Mouse (Mus musculus) lung, adult 18-20 months (tissue): ENCODE data around the gene Ahnak2.

ENCODE experiments used
- DNase-seq, 2 experiments: peaks; one replicate each; pipeline ENCODE4 v3.0.0; 2022; ENCODE audit warnings: mixed read lengths in 2 of 2

Gene Ahnak2

DNA sequence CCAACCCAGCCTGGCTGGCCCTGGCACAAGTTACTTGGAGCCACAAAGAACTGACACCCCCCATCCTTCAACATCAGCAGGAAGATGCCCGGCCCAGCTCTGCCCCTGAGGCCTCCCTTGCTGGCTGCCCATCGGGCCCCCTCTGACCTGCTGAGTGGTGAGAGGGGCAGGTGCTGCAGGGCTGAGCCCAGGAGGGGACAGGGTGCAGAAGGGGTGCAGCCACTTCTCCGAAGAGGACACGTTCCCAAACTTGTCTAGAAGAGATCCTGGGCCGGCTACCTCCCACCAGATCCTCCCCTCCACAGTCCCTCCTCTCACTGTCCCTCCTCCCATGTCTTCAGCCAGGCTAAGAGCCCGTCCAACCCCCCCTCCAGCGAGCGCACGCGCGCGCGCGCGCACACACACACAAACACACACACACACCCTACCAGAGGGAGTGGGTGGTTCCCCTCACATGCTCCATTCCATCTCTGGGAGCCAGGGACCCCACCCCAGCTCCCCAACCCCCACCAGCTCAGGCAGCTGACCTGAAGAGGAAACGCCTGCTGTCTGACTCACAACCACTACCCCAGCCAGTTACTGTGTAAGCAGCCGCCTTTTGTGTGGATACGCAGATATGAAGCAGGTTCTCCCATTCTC, 6.9 kb downstream of the Ahnak2 start:
- peak; percentile 67 to 69 for DNase-seq

DNA sequence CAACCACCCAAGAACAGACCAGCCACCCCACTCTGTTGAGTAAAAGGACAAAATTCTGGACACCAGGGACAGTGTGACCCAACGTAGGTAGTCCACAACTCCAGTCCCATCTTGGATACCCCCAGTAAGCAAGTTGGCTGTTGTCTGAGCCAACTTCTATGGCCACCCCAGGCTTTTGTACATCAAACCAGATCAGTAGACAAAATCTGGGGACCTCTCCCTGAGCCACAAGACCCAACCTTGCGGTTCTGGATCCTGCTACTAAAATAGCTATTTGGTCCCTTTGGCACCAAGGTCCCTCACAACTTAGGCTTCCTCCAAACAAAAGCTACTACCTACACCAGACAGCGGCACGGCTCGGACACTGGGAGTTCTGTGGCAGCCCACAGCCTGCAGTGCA, 7.5 kb downstream of the Ahnak2 start:
- DNase-seq = no peak

DNA sequence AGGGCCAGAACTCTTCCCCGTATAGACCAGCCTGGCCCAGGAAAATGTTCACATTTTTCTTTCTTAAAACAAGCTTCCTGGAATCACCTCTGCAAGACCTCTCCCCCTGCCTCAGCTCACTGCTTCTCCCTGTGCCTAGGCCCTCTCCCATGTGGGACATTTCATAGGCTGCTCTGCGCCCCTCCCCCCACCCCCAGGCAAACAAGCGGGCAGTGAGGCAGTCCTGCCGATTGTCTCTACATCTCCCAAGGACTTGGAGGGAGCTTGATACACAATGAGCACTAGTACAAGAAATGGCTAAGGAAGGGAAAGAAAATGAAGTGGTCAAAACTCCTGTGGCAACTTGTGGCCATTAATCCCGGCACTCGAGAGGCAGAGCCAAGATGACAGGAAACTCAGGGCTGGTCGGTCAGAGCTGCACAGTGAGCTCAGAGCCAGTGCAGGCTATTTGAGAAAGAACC, 8.1 kb downstream of the Ahnak2 start:
- no peak for DNase-seq

DNA sequence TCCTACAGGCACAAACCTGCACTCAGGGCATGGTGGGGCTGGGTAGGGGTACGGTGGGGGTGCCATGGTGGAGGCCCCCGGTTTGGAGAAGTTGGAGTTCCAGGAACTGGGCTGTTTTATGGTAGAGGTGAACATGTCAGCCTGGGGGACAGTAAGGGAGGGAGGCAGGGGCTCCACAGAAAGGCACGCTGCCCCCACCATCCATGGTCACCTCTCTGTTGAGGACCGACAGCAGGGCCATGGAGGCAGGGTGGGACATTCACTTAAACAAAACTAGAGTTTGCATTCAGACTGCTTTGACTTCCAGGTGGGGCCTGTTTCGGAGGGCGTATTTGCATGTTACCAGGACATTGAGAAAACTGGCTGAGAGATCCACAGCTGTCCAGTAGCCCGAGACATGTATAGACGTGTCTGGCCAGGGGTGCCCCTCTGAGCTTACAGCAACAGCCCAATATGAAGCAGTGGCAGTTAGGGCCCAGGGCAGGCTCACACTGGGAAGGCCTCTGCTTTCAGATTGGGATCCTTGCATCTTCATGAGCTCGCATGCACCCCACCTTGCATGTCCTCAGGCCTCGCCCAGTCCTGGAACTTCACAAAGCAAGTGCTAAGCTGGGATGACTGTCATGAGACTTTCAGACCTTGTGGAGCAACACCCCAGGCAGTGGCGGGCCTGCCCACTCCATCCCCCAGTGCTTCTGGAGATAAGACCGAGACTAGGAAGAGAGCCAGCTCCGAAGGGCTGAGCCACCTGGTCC, 8.7 kb downstream of the Ahnak2 start:
- DNase-seq = peak; percentile 75 to 77

DNA sequence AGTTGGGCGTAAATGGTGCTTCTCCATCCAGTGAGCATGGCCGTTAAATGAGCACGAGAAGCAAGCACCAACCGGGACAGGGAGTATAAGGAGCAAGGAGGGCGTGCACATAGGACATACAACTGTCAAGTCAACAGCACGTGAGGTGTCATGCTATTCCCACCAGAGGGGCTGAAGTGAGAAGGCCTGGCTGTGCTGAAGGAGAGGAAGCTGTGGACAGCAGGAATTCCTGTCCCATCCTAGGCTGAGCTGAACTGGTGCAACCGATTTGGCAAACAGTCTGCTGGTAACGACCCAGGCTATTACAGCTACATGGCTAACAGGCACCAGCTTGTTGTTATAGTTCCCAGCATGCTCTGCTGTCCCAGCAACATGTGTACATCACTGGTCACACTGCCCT, 11.4 kb downstream of the Ahnak2 start:
- DNase-seq = no peak

DNA sequence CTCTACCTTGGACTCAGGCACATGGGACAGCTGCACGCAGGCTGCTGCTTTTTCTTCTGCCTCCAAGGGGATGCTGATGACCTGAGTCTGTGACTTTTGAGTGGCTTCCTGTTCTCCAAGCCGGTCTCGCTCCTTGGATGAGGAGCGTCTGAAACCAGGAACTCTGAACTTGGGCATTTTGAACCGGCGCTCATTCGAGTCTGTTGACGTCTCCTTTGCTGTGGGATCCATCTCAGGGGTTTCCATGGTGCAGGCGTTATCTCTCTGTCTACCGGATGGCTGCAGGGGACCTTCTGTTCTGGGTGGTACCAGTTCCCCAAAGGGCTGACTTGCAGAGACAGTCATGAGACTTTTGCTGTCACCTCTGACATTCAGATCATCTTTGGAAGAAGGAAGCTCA, 28.0 kb downstream of the Ahnak2 start:
- peak in 1 of 2 experiments; percentile 1 for DNase-seq

DNA sequence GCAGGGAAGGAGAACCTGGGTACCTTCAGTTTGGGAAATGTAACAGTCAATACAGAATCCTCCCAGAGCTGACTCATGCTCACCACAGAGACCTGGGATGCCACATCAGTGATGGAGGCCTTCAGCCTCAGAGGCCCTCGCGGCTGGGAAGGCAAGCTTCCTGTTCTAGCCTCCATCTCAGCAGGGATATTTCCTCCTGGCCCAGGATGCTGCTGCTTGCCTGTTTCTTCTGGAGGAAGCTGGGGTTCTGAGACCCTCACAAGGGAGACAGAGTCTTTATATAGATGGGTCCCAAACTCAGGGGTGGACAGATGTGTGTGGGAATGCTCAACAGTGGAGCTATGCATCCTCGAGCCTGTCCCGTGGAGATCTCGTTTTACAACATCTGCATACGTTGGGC, 28.4 kb downstream of the Ahnak2 start:
- DNase-seq = no peak

DNA sequence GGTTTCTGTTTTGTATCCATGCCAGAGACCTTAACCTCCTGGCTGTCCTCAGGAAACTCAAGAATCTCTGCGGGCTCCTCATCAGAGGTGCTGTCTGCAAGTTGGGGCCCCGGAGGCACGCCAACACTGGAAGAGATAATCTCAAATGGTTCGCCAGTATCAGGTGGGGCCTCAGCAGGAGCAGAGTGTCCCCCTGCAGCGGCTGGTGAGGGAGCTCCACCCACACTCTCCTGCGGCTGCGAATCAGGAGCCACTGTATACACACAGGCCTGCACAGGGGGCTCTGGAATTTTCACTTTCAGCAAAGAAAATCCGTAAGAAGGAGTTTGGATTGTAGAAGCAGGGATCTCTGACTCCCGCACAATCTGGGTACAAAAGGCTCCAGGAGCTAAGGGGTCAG, 29.1 kb downstream of the Ahnak2 start:
- peak in 1 of 2 experiments; percentile 1 for DNase-seq

DNA sequence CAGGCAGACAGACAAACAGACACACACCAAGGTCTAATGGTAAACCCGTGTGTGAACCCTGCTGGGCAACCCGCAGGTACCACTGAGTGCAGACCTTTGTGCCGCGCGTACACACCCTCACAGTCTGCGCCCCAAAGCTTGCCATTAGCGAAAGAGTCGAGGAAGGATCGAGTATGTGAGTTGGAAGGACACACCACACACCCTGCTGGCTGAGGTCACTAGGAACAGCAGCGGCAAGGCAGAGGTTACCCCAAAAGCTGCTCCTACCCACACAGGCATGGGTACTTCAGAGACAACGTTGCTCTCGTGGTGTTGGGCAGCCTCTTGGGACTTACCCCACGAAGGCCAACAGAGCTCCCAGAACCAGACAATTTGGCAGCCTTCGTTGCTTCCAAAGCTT, 30.2 kb downstream of the Ahnak2 start:
- peak in 1 of 2 experiments; percentile 2 for DNase-seq

DNA sequence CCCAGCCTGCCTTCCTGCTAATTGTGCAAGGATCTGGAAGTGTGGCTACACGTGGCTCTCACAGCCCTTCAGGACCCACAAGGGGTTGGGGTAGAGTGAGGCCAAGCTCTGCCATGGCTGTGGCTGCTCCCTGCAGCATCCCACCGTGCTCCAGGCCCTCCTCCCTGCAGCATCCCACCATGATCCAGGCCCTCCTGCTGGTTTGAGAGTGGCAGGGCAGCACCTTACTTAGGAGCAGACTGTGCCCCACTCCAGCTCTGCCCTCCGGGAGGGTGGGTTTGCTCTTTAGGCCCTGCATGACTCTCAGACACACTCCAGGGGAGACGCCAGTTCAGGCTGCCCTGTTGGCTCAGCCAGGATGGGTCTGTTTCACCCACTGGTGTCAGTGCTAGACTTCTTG, 32.1 kb downstream of the Ahnak2 start:
- no peak for DNase-seq

DNA sequence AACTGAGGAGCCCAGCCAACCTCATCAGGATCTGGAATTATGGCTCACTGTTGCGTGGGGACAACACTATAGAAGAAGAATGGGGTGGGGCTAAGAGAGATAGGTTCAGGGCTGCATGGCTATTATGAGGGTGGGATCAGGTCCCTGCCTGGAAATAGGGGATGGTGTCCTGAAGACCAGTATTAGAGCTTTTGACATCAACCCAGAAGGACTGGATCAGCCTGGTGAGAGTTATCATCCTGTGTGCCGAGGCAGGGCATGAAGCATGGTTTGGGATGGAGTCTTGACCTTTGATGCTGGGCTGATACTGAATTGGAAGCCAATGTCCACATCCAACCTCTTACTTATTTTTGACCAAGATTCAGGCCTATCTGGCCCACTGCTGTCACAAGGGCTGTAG, 32.7 kb downstream of the Ahnak2 start:
- peak in 1 of 2 experiments; percentile 2 for DNase-seq

DNA sequence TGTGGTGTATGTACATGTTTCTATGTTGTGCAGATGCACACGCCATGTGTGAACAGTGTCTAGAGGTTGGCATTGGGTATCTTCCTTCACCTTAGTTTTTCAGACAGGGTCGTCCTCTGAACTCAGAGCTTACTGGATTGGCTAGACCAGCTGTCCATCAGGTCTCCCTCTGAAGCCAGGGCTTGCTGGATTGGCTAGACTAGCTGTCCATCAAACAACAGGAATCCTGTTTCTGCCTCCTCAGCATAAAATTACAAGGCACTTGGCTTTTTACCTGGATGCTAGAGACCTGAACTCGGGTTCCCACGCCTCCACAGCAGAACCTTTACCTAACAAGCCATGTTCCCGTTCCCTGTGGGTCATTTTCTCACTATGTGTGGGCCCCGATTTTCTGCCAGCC, 33.4 kb downstream of the Ahnak2 start:
- DNase-seq = peak in 1 of 2 experiments; percentile 2

DNA sequence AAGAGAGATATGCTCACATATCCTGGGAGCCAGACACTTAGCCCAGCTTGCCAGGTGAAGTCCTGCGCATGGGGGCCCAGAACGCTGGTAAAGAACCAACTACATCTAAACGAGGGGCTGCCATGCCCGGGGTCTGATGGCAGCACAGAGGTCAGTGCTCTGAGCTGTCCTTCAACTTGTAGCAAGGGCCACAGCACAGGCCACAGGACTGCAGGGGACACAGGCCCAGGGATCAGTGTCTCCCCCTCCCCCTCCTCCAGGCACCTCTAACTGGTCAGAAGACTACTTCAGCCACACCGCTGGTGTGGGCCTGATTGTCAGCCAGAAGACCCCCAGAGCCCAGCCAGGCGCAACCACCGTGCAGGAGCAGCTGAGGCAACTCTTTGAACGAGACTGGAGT, 34.3 kb downstream of the Ahnak2 start:
- peak in 1 of 2 experiments; percentile 3 for DNase-seq

DNA sequence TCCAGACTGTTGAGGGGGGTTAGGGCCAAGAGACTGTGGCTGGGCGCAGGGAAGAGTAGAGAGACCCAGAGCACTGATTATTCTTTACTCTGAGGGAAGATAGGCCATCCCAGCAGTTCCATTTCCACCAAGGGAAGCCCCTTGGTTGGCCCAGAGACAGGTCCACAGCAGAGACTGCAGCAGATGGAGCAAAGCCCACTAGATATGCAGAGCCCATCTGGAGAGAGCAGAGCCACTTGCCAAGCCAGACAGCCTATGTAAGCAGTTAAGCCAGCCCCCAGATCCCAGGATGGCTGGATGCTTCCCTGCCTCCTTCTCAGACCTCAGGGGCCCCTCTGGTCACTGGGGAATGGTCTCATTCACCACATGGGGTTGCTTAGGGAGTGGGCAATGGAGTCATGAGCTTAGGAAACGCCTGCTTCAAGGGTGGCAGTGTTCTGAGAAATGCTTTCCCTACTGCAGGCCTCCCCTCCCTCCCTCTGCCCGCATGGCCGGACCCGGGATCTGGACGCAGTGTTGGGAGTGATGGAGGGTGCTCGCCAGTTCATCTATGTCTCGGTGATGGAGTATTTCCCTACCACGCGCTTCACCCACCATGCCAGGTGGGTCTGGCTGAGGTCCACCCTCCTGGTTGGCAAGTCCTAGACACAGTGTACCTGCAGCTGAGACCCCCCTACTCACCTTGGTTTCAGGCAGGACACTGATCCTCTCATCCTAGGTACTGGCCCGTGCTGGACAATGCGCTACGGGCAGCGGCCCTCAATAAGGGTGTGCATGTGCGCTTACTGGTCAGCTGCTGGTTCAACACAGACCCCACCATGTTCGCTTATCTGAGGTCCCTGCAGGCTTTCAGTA, 35.2 kb downstream of the Ahnak2 start:
- DNase-seq = peak in 1 of 2 experiments; percentile 2

DNA sequence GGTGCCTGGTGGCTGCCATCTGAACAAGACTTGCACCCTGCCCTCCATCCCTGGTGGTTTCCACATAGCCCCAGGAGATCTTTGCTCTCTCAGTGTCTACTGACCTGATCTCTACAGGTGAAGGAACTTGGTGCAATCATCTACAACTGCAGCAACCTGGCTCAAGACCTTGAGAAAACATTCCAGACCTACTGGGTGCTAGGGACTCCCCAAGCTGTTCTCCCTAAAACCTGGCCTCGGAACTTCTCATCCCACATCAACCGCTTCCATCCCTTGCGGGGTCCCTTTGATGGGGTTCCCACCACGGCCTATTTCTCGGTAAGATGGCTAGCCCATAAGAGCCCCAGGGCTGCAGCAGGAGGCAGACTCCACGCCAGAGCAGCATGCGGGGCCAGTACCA, 35.9 kb downstream of the Ahnak2 start:
- peak in 1 of 2 experiments; percentile 1 for DNase-seq

DNA sequence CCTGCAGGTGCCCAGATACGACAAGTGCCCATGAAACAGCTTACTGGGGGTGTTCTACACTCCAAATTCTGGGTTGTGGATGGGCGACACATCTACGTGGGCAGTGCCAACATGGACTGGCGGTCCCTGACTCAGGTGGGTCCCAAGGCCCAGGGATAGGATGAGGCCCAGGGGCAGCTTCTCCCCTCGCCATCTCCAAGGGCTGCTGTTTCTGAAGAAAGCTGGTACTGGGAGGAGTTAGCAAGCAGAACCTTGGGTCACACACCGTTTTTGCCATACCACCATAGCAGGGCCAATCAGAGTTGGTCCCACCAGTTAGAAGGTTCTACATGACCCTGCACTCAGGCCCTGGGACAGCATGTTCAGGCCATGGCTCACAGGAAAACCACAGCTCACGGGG, 37.5 kb downstream of the Ahnak2 start:
- peak in 1 of 2 experiments; percentile 2 for DNase-seq

DNA sequence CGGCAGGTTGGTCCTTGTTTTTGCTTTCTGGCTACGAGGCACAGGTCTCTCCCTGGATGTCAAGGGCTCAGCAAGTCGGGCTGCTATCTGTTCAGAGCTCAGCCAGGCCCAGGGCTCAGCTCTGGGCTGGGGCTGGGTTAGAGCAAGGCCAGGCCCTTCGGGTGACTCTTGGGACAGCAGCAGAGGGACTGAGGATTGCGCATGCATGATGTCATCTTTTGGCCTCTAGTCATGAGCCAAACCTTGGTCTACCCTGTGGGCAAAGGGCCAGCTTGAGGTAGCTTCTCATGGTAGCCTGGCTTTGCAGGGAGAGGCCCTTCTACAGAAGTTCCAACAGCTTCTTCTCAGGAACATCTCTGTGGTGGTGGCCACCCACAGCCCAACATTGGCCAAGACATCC, 38.3 kb downstream of the Ahnak2 start:
- peak in 1 of 2 experiments; percentile 2 for DNase-seq

DNA sequence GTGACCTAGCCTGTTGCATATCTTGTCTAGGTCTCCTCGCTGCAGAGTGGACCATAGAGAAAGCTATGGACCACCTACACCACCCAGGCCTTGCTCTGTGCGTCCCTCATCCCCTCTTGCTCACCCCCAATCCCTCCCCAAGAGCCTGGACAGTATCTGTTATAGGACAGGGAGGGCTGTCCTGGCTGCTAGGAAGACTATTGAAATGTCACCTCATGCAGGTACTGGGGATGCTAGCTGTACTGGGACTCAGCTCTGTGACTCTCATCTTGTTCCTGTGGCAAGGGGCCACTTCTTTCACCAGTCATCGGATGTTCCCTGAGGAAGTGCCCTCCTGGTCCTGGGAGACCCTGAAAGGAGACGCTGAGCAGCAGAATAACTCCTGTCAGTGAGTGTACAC, 39.3 kb downstream of the Ahnak2 start:
- peak in 1 of 2 experiments; percentile 2 for DNase-seq

DNA sequence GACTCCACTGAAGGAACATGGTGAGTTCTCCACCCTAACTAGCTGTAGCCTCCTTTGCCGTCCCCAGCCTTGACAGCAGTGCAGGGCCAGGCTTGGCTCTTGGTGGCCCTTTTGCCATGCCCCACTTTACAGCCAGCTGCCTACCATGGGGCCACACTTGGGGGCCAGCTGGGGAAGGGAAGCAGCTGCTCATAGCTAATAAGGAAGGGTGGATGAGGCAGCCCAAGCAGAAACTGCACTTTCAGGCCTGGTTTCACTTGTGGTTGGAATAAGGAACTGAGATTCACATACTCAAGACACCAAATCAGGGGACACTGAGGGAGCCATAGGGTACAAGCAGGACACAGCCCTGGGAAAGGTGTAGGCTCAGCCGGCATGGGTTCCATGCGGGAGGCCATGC, 40.4 kb downstream of the Ahnak2 start:
- DNase-seq = peak; percentile 21 to 42

DNA sequence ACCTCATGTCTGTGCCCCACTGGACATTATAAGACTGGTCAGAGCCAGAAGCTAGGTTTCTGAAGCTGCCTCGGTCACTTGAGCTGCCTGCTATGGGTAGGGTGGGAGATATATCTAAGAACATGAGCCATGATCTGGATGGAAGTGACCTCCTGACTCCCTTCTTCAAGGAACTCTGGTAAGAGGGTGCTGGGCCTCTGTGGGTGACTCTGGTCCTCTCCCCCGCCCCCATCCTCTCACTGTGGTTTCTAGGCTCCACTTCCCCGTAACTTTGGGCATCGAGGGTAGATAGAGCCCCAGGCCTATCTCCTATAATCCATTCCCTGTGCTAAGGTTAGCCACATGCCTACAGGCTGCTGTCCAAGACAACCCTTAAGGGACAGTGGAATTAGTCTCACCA, 41.0 kb downstream of the Ahnak2 start:
- peak in 1 of 2 experiments; percentile 2 for DNase-seq

DNA sequence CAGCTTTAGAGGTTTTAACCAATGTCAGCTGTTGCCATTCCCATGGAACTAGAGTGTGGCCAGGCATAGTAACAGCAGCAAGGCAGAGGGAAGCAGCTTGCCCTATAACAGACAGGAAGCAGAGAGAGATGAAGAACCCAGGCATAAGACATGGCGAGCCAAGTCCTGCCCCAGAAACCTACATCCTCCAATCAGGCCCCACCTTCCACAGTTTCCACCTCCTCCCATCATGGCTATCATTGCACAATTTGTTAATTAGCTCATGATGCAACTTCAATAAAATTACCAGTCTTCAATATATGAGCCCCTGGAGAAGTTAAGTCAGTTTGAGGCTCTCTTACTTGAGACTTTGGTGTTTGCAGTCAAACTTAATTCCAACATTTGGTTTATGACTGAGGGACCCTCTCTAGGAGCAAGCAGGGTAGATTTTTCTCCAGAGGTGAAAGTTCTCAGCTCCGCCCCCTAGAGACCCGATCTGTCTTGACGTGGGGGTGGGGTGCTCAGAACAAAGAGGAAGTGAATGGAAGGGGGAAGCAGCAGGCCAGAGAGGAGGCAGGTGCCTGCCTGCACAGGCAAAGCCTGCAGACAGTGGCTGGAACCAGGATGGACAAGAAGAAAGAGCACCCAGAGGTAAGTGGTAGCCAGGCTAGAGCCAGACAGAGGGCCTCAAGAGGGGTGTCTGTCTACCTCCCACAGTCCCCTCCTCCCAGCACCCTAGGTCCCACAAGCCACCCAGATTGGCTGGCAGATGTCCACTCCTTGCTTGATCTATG, 42.1 kb downstream of the Ahnak2 start, which contains the start of gene Pld4:
Gene Pld4, plus strand, starts transcription at position 502 of the 773 bp plus-strand sequence.
- DNase-seq = peak; percentile 28 to 42

DNA sequence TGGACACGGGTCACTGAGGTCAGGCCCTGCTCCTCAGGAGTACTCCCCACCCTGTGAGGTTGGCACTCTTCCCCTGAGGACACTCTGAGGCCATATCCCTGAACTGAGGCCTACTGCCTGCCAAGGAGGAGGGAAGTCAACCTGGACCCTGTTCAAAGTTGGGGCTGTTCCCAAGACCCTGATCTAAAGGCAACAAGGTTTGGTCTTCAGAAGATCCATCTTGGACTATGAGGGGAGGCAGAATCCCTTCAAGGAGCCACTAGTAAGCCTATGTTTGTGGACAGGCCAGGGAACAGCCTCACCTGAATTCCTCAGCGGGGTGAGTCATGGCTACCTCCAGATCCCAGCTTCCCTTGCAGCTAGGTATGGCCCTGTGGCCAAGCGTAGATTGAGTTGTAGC, 43.0 kb downstream of the Ahnak2 start:
- DNase-seq = no peak
